Mouse (Mus musculus): Measurements from ENCODE around the gene Gm16253.
"Not testable (repeated sequence)": the region's sequence is repeated elsewhere in the genome, so short reads cannot be mapped to it uniquely, and the experiment has no call there.

The Gm16253 gene

GRCm38 (mm10) chr3:96598156-96599068 is 21.6 kb downstream of the Gm16253 start:
- peak; percentile 81 to 83 for DNase-seq (ENCODE audit: low spot score in 2 of 2)

DNA sequence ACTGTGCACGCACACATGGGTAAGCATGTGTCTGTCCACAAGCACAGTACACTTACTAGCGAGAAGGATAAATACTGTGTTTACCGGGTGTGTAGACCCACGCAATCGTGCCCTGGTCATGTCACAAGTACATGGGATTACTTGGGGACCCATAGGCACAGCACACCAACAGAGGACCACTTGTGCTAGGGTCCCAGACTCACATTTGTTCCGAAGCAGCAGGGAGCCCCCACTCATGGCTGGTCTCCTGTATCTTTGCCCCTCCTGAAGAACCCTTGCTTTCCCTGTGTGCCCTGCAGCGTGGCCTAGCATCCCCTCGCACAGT is 22.2 kb downstream of the Gm16253 start:
- no peak for DNase-seq (ENCODE audit: low spot score in 2 of 2)

- DNase-seq (ENCODE audit: low spot score in 2 of 2), result no peak
Measured at GRCm38 (mm10) chr3:96599411-96599810, 22.6 kb downstream of the Gm16253 start.

- peak; percentile 97 to 98 for DNase-seq (ENCODE audit: low spot score in 2 of 2)
Measured at GRCm38 (mm10) chr3:96600639-96601250, 24.0 kb downstream of the Gm16253 start, which contains the start of gene Lix1l. Lix1l (plus strand) TSS chr3:96601149.

DNA sequence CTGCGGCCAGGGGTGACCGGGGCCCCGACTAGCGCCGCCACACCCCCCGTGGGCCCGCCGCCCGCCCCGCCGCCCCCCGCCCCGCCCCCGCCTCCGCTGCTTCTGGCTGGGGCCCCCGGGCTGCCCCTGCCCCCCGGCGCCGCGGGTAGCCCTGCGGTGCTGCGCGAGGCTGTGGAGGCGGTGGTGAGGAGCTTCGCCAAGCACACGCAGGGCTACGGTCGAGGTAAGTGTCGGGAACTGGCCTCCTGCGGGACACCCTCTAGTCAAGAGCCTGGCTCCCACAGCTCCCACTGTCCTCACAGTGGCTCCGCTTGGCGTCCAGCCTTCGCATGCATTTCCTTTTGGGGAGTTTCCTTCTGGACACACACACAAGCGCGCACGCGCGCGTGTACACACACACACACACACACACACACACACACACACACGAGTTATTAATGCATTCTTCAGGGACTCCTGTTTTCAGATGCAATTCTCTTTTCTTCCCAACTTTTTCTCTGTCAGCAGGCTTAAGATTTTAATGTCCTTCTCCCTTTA is 24.5 kb downstream of the Gm16253 start:
- peak; percentile 81 to 82 for DNase-seq (ENCODE audit: low spot score in 2 of 2)

DNA sequence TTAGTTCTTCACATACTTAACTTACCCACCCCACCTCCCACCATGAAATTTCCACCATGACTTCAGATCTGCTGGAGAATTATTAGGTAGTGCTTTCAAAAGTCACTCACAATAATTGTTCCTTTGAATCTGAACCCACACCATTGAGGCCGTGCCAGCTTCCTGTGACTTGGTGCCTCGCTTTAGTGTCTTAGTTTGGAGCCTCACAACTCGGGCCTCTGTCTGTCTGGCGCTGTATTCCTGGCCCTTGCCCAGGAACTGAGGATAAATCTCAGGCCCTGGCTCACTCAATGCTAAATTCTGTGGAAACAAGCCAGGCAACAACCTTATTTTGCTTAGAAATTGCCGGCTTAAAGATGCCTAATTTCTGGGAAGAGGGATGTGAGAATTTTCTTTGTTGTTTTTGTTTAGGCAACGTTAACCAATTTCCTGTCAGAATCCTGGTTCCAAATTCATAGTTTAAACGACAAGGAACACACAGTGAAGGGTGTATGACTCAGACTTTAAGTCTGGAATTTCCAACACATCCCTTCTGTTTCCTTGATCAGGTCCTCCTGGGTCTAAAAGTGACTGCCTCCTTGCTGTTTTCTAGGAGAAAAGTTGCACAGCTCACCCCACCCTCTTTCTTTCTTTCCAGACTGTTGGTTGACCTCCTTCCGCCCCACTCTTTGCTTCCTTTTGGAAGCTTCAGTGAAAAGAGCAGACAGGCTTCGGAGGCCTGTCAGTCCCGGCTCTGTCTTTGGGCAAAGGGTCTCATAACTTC is 25.3 kb downstream of the Gm16253 start:
- DNase-seq (ENCODE audit: low spot score in 2 of 2), result peak; percentile 72 to 77

- DNase-seq (ENCODE audit: low spot score in 2 of 2), result no peak
Measured at GRCm38 (mm10) chr3:96602704-96603084, 25.9 kb downstream of the Gm16253 start.

- peak; percentile 55 to 62 for DNase-seq (ENCODE audit: low spot score in 2 of 2)
Measured at GRCm38 (mm10) chr3:96603311-96603710, 26.5 kb downstream of the Gm16253 start.

DNA sequence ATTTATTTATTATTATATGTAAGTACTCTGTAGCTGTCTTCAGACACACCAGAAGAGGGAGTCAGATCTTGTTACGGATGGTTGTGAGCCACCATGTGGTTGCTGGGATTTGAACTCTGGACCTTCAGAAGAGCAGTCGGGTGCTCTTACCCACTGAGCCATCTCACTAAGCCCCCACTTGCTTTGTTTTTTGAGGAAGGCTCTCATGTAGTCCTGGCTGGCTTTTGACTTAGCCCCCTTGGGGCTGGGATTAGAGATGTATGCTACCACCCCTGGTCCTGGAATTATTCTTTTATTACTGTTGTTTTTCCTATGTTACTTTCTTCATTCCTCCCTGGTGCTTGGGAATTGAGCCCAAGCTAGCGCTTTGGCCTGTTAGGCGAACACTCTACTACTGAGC is 29.2 kb downstream of the Gm16253 start:
- DNase-seq (ENCODE audit: low spot score in 2 of 2), result not testable (repeated sequence)

- DNase-seq (ENCODE audit: low spot score in 2 of 2), result no peak
Measured at GRCm38 (mm10) chr3:96606618-96607017, 29.8 kb downstream of the Gm16253 start.

DNA sequence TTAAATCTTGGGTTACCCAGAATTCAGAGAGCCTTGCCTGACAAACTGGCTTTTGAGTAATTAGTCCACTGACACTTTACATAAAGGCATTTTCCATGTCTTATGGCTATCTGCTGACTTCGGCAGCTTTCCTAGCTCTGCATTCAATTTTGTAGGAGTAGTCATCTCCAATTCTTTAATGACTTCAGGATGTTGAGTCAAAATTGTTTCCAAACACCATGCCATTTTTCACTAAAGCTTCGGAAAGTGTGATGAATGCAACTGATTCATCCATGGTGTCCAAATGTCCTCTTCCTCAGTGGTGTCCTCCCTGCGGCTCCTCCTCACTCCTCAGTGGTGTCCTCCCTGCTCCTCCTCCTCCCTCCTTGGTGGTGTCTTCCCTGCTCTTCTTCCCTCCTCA is 41.2 kb downstream of the Gm16253 start:
- DNase-seq (ENCODE audit: low spot score in 2 of 2), result no peak

DNA sequence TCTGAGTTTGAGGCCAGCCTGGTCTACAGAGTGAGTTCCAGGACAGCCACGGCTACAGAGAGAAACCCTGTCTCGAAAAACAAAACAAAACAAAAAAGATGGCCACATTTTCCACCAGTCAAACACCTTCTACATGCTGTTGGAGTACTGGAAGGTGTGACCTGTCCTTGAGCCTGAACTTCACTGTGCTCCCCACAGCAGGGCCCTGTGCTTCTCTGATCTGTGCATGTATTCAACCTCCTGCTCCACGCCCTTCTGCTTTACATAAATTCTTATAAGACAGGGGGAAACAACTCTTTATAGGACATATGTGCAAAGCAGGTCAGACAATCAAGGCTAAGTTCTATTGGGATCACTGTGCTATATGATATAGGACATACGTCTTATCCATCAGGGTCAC is 46.4 kb downstream of the Gm16253 start:
- DNase-seq (ENCODE audit: low spot score in 2 of 2), result no peak

DNA sequence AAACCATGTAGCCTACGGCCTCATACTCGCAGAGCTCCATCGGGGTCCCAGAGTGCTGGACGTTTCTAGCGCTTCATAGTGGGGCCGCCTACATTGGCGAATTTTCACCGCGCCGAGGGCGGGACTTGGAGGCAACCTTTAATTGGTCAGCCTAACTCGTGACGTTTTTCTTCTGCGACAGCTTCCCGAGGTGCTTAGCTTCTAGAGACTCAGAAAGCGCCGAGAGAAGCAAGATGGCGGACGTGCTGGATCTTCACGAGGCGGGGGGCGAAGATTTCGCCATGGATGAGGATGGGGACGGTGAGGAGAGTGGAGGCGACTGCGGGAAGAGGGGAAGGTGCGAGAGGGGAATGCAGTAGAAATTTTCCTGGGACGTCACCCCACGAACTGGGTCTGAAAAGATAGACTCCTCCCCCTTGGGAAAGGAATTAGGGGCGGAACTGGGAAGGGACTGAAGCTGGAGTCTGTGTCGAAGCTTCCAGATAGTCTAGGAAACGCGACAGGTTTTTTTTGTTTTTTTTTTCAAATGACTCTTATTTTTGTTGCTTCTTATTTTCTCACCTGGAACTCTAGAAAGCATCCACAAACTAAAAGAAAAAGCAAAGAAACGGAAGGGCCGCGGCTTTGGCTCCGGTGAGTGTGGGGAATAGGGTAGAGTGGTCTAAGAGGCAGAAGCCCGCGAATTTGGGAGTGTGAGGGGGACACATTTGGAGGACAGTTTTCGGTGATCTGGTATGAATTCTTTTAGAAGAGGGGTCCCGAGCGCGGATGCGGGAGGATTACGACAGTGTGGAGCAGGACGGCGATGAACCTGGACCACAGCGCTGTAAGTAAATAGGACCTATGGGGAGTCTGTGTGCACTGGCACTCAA is 53.2 kb downstream of the Gm16253 start, which contains the start of gene Rbm8a:
Gene Rbm8a (plus strand): TSS at position 205 of the 872 bp plus-strand sequence.
- DNase-seq (ENCODE audit: low spot score in 2 of 2), result peak; percentile 98

All from right cerebral cortex, postnatal 10 days (tissue).